Mouse (Mus musculus): ENCODE data around the gene Gprc6a. TPM values are rescaled to one million over a fixed set of nuclear protein-coding genes. Genes with fewer than 3 reads are reported as not detected.

Gene Gprc6a
- polyA plus RNA-seq, 1 experiment from 2014 or later = not detected

GRCm38 (mm10) chr10:51571225-51571996, 59.9 kb downstream of the Gprc6a start:
- ATAC-seq (ENCODE audit: low FRiP score, low read depth) = no peak
- WGBS = 82% methylated on average over 9 of the region's 9 CpGs
- H3K4me2 ChIP-seq (replicated peaks) = no peak overlapping the region

More at GRCm38 (mm10) chr10:51571225-51571996, 59.9 kb downstream of the Gprc6a start:
- Histone ChIP-seq H3K9ac (no peak overlapping the region), H3K4me3 (no peak overlapping the region), H3K9me3 (no peaks in the 10 kb centered on the region), H3K27me3 (replicated peaks) (no peaks in the 10 kb centered on the region), H3K27ac (no peak overlapping the region), H3K4me1 (no peaks in the 10 kb centered on the region), H3K36me3 (no peaks in the 10 kb centered on the region)

Other genes starting within 250 kb of the Gprc6a start
- gene Gm49339, start 150.8 kb downstream of the Gprc6a start, polyA plus RNA-seq (2016; fragmentation: Nextera tagmentation; extraction: Ambion mirVana) = not detected in 2 replicates
- 0.28 TPM in 1 of 2 replicates, not detected in the other for gene Lilr4b, start 150.8 kb downstream of the Gprc6a start, polyA plus RNA-seq (2016; fragmentation: Nextera tagmentation; extraction: Ambion mirVana)
- gene Lilrb4a, start 140.5 kb downstream of the Gprc6a start, polyA plus RNA-seq (2016; fragmentation: Nextera tagmentation; extraction: Ambion mirVana) = 1.5 and 1.8 TPM in 2 replicates
- gene Fam162b, start 40.9 kb downstream of the Gprc6a start, polyA plus RNA-seq (2016; fragmentation: Nextera tagmentation; extraction: Ambion mirVana) = 0.65 and 1.2 TPM in 2 replicates
- 0.08 and 0.22 TPM in 2 replicates for gene Rfx6, start 46.3 kb upstream of the Gprc6a start, polyA plus RNA-seq (2016; fragmentation: Nextera tagmentation; extraction: Ambion mirVana)

Data from neural tube, embryonic 12.5 days (tissue).